Mouse (Mus musculus) midbrain, embryonic 16.5 days (tissue): ENCODE data around the gene Cbln3. TPM values are rescaled to one million over a fixed set of nuclear protein-coding genes. Genes with fewer than 3 reads are reported as not detected.
A peak's percentile ranks its signal among the peaks of the same experiment; 100 is the strongest.

Source experiments
- ATAC-seq: fragments of 200-750 bp; cut with Nextera tagmentation; 2 replicates; pipeline ENCODE4 v1.8.0; 2017; ENCODE audit warnings: moderate TSS enrichment
- H3K27ac ChIP-seq: fragments of 300-500 bp; sonication (generic); 2 replicates; pipeline ENCODE4 v1.5.1; 2014; ENCODE audit warnings: mild to moderate bottlenecking, low read length, mixed read lengths
- H3K27me3 ChIP-seq: fragments of 300-500 bp; sonication (generic); 2 replicates; pipeline ENCODE4 v1.6.1; 2014; ENCODE audit warnings: low read depth, low read length, mixed read lengths; ENCODE audit not compliant: control insufficient read depth, insufficient read depth
- H3K36me3 ChIP-seq: fragments of 300-500 bp; sonication (generic); 2 replicates; pipeline ENCODE4 v1.6.1; 2014; ENCODE audit warnings: mild to moderate bottlenecking, low read length, moderate library complexity, mixed read lengths; ENCODE audit not compliant: control insufficient read depth, insufficient read depth
- H3K4me1 ChIP-seq: fragments of 300-500 bp; sonication (generic); 2 replicates; pipeline ENCODE4 v1.6.1; 2014; ENCODE audit warnings: mild to moderate bottlenecking, low read length, mixed read lengths; ENCODE audit not compliant: control insufficient read depth, insufficient read depth
- H3K4me2 ChIP-seq: fragments of 300-500 bp; sonication (generic); 2 replicates; pipeline ENCODE4 v1.6.1; 2014; ENCODE audit warnings: mild to moderate bottlenecking, low read length, mixed read lengths
- H3K4me3 ChIP-seq: fragments of 300-500 bp; sonication (generic); 2 replicates; pipeline ENCODE4 v1.5.1; 2014; ENCODE audit warnings: low read depth, mild to moderate bottlenecking, low read length, moderate library complexity, mixed read lengths
- H3K9ac ChIP-seq: fragments of 300-500 bp; sonication (generic); 2 replicates; pipeline ENCODE4 v1.6.1; 2014; ENCODE audit warnings: low read depth, low read length, mixed read lengths
- H3K9me3 ChIP-seq: fragments of 300-500 bp; sonication (generic); replicated peaks from 2 replicates; pipeline ENCODE4 v1.6.1; 2014; ENCODE audit warnings: mild to moderate bottlenecking, low read length, mixed read lengths; ENCODE audit not compliant: control insufficient read depth, poor library complexity, severe bottlenecking
- WGBS: fragments of 180-500 bp; shearing (Covaris S2); extraction: QIAGEN DNeasy Blood & Tissue Kit; methylation state at CpG from one replicate; pipeline ENCODE4 v1.1.7; 2014; 5-methylcytosine and 5-hydroxymethylcytosine counted together
- polyA plus RNA-seq: library from polyadenylated mRNA; unstranded; fragments of >200 nt; fragmentation: Nextera tagmentation; extraction: Ambion mirVana; gene quantifications from 2 replicates; pipeline ENCODE4 v1.2.1, GENCODE M21; 2015

Cbln3 gene
- polyA plus RNA-seq, 1 experiment from 2014 or later, result 0.20 TPM

- Histone ChIP-seq H3K27me3 (no peaks in the 10 kb centered on the region), H3K4me1 (peaks cover 19% of the 10 kb centered on the region), H3K4me2 (peak overlapping the region; percentile 92), H3K9ac (peak overlapping the region; percentile 76), H3K36me3 (peaks cover 22% of the 10 kb centered on the region), H3K27ac (peak overlapping the region; percentile 75), H3K9me3 (no peaks in the 10 kb centered on the region), H3K4me3 (peak overlapping the region; percentile 66)
- WGBS, result 7% methylated on average over 12 of the region's 12 CpGs
- ATAC-seq, result no peak; the same call in none of the 2 replicates
These were observed 16.2 kb upstream of the Cbln3 start for GRCm38 (mm10) chr14:55900414-55900755.

GRCm38 (mm10) chr14:55899701-55900413, 15.7 kb upstream of the Cbln3 start, which contains the start of gene Sdr39u1:
TSS of gene Sdr39u1 (minus strand) at chr14:55900293.
- Histone ChIP-seq H3K4me2 (peak within 1 kb of the TSS; percentile 92), H3K9me3 (no peaks in the 10 kb centered on the region), H3K36me3 (peaks cover 24% of the 10 kb centered on the region), H3K27me3 (no peaks in the 10 kb centered on the region), H3K27ac (peak within 1 kb of the TSS; percentile 75), H3K4me1 (peaks cover 19% of the 10 kb centered on the region), H3K9ac (peak within 1 kb of the TSS; percentile 91), H3K4me3 (peak within 1 kb of the TSS; percentile 66)
- 3% methylated on average over 39 of the region's 39 CpGs for WGBS
- ATAC-seq, result peak; percentile 98

- Histone ChIP-seq H3K36me3 (peaks cover 29% of the 10 kb centered on the region), H3K9me3 (no peaks in the 10 kb centered on the region), H3K4me2 (peak overlapping the region; percentile 92), H3K9ac (peak overlapping the region; percentile 91; the same call in 1 of the 2 replicates), H3K27ac (no peak overlapping the region), H3K4me1 (peaks cover 19% of the 10 kb centered on the region), H3K4me3 (peak overlapping the region; percentile 66; the same call in 1 of the 2 replicates), H3K27me3 (no peaks in the 10 kb centered on the region)
- no peak for ATAC-seq
- WGBS, result 88% methylated on average over 7 of the region's 7 CpGs
These were observed 14.8 kb upstream of the Cbln3 start for GRCm38 (mm10) chr14:55898947-55899346.

DNA sequence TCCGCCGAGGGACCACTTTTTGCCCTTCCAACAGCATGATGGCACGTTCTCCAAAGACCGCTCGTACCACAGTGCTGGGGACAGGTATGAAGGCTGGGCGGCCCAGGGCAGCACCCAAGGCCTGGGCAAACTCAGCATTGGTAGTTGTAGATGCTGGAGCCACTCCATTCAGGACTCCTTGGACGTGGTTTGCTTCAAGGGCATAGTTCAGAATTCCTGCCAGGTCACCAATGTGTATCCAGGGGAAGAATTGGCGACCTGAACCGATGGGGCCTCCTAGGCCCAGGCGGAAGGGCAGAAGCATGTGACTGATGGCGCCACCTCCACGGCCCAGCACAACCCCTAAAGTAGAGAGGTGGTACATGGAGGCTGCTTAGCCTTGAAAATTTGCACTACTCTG, 13.5 kb upstream of the Cbln3 start:
- ATAC-seq, result no peak
- peaks cover 19% of the 10 kb centered on the region for H3K4me1 ChIP-seq
- no peak overlapping the region for H3K4me3 ChIP-seq
- WGBS, result 94% methylated on average over 12 of the region's 12 CpGs
- H3K27me3 ChIP-seq, result no peaks in the 10 kb centered on the region
- no peak overlapping the region for H3K4me2 ChIP-seq
- H3K27ac ChIP-seq, result no peak overlapping the region
- no peak overlapping the region for H3K9ac ChIP-seq
- no peaks in the 10 kb centered on the region for H3K9me3 ChIP-seq
- peaks cover 32% of the 10 kb centered on the region for H3K36me3 ChIP-seq

DNA sequence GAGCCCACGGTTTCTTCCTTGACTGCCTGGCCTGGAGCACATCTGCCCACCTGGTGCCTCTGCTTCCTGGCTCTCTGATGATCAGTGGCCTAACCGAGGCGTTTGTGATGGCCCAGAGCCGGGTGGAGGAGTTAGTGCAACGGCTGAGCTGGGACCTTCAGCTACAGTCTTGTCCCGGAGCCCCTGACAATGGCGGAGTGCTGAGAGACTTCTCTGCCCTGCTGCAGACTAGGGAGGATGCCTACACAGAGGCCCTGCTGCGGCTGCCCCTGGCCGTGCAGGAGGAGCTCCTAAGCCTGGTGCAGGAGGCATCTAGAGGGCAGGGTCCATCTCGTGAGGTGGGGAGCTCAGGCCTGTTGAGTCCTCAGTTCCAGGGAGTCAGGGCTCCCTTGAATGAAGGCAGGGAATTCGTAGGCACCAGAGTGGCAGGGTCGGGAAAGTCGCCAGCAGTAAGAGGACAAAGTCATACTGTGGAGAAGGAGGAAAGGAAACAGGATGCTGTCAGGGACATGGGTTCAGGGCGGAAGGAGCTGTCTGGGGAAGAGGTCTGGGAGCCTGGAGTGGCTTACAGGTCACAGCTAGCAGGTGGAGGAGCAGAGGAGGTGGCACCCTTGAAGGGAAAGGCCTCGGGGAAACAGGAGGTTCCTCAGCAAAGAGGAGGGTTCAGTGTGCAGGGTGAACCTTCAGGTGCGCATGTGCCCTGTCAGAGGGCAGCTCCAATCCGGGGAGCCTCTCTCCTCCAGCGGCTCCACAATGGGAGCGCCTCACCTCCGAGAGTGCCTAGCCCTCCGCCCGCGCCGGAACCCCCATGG, 2.6 kb upstream of the Cbln3 start:
- Histone ChIP-seq H3K4me3 (no peak overlapping the region), H3K4me2 (no peak overlapping the region), H3K4me1 (peaks cover 15% of the 10 kb centered on the region), H3K9me3 (no peaks in the 10 kb centered on the region), H3K36me3 (peaks cover 8% of the 10 kb centered on the region; the same call in 1 of the 2 replicates), H3K27me3 (no peaks in the 10 kb centered on the region), H3K27ac (no peak overlapping the region), H3K9ac (peak overlapping the region; percentile 20; the same call in 1 of the 2 replicates)
- WGBS, result 86% methylated on average over 24 of the region's 24 CpGs
- no peak for ATAC-seq

DNA sequence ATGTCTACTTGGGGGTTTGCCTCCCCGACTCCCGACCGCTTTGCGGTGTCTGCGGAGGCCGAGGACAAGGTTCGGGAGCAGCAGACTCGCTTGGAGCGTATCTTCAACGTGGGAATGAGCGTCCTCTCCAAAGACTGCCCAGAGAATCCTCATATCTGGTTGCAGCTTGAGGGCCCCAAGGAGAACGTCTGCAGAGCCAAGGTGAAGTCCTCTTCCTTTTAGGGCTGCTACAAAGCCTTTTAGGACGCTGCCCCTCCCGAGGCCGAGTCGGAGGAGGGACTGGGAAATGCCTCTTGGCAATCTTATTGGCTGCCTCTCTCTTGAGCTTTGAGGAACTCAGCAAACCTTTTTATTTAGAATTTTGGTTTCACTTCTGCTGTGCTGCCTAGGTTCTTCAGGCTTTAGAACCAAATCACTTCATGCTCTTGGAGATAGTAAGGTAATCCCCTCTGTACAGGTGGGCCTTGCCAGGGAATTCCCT, 1.6 kb upstream of the Cbln3 start:
- H3K4me1 ChIP-seq, result peaks cover 15% of the 10 kb centered on the region
- H3K27me3 ChIP-seq, result no peaks in the 10 kb centered on the region
- ATAC-seq, result no peak
- H3K4me2 ChIP-seq, result peak overlapping the region; percentile 74
- H3K9me3 ChIP-seq, result no peaks in the 10 kb centered on the region
- peak overlapping the region; percentile 88; the same call in 1 of the 2 replicates for H3K9ac ChIP-seq
- H3K27ac ChIP-seq, result peak overlapping the region; percentile 72; the same call in 1 of the 2 replicates
- H3K36me3 ChIP-seq, result peaks cover 8% of the 10 kb centered on the region; the same call in 1 of the 2 replicates
- 11% methylated on average over 16 of the region's 16 CpGs for WGBS
- H3K4me3 ChIP-seq, result peak overlapping the region; percentile 79

GRCm38 (mm10) chr14:55885114-55885790, 1.1 kb upstream of the Cbln3 start:
- ATAC-seq, result peak; percentile 73
- Histone ChIP-seq H3K4me1 (peaks cover 15% of the 10 kb centered on the region), H3K4me3 (peak overlapping the region; percentile 79), H3K9me3 (no peaks in the 10 kb centered on the region), H3K4me2 (peak overlapping the region; percentile 74), H3K9ac (peak overlapping the region; percentile 88), H3K27ac (peak overlapping the region; percentile 72), H3K27me3 (no peaks in the 10 kb centered on the region), H3K36me3 (peaks cover 8% of the 10 kb centered on the region; the same call in 1 of the 2 replicates)
- under 1% methylated on average over 11 of the region's 30 CpGs for WGBS

- Histone ChIP-seq H3K4me3 (peak within 1 kb of the TSS; percentile 79), H3K27ac (peak within 1 kb of the TSS; percentile 72), H3K9ac (peak within 1 kb of the TSS; percentile 88), H3K36me3 (peaks cover 8% of the 10 kb centered on the region; the same call in 1 of the 2 replicates), H3K27me3 (no peaks in the 10 kb centered on the region), H3K4me1 (peaks cover 15% of the 10 kb centered on the region), H3K9me3 (no peaks in the 10 kb centered on the region), H3K4me2 (peak within 1 kb of the TSS; percentile 74)
- WGBS, result 1% methylated on average over 21 of the region's 30 CpGs
- peak; percentile 91 for ATAC-seq
These were observed 521 bp upstream of the Cbln3 start, which contains the start of gene Khnyn for GRCm38 (mm10) chr14:55884713-55885113. TSS of gene Khnyn (plus strand) at chr14:55884947.
